Mouse (Mus musculus) thymus, adult 2 months (tissue): ENCODE data around the gene Agbl5. TPM values are rescaled to one million over a fixed set of nuclear protein-coding genes. Genes with fewer than 3 reads are reported as not detected.

Experiments
- DNase-seq: peaks from one replicate; pipeline ENCODE4 v3.0.0; 2021
- H3K27ac ChIP-seq: fragments of 200-500 bp; 2 replicates; pipeline ENCODE4 v1.5.1; 2012; ENCODE audit warnings: low read length, control low read depth; ENCODE audit not compliant: control insufficient read depth, insufficient read depth
- H3K27me3 ChIP-seq: fragments of 200-500 bp; 2 replicates; pipeline ENCODE4 v1.6.1; 2012; ENCODE audit warnings: mild to moderate bottlenecking, low read length, moderate library complexity, mixed read lengths; ENCODE audit not compliant: control insufficient read depth, insufficient read depth
- H3K36me3 ChIP-seq: fragments of 200-500 bp; 2 replicates; pipeline ENCODE4 v1.6.1; 2012; ENCODE audit warnings: mild to moderate bottlenecking, low read length, moderate library complexity; ENCODE audit not compliant: control insufficient read depth, insufficient read depth
- H3K4me1 ChIP-seq: fragments of 200-500 bp; replicated peaks from 2 replicates; pipeline ENCODE4 v1.6.1; 2012; ENCODE audit warnings: low read length; ENCODE audit not compliant: control insufficient read depth, insufficient read depth
- H3K4me3 ChIP-seq: fragments of 200-500 bp; 2 replicates; pipeline ENCODE4 v1.5.1; 2012; ENCODE audit warnings: mild to moderate bottlenecking, low read length, control low read depth, moderate library complexity; ENCODE audit not compliant: control insufficient read depth, insufficient read depth
- CTCF ChIP-seq: fragments of 200-500 bp; IDR thresholded peaks from 2 replicates; pipeline ENCODE4 v1.5.1; 2012; ENCODE audit warnings: mild to moderate bottlenecking, control low read depth, low read length, moderate library complexity, borderline replicate concordance; ENCODE audit not compliant: control insufficient read depth, poor library complexity, insufficient read depth; ENCODE audit errors: extremely low read depth
- POLR2A ChIP-seq: fragments of 200-500 bp; IDR thresholded peaks from 2 replicates; pipeline ENCODE4 v1.6.1; 2012; ENCODE audit warnings: mild to moderate bottlenecking, low read length, control low read depth, moderate library complexity; ENCODE audit not compliant: control insufficient read depth, poor library complexity, insufficient read depth; ENCODE audit errors: extremely low read depth
- WGBS: fragments of 180-500 bp; shearing (Covaris S2); methylation state at CpG from one replicate; pipeline ENCODE4 v1.1.7; 2018; 5-methylcytosine and 5-hydroxymethylcytosine counted together
- polyA plus RNA-seq: library from polyadenylated mRNA; depleted of rRNA; stranded (reverse); fragments of >200 nt; gene quantifications from 2 replicates; pipeline ENCODE4 v1.2.3, GENCODE M21; 2012

The Agbl5 gene
- polyA plus RNA-seq, 1 experiment, result 40.7 TPM

- TF ChIP-seq POLR2A, result no peak
- TF ChIP-seq CTCF, result no peak
- Histone ChIP-seq H3K27ac (no peak within 1 kb of the TSS), H3K27me3 (peaks cover 5% of the 10 kb centered on the region; the same call in 1 of the 2 replicates), H3K36me3 (no peaks in the 10 kb centered on the region), H3K4me3 (peak within 1 kb of the TSS; percentile 31; the same call in 1 of the 2 replicates), H3K4me1 (peaks cover 10% of the 10 kb centered on the region)
- DNase-seq, result peak; percentile 32
- 15% methylated on average over 44 of the region's 44 CpGs for WGBS
Measured at GRCm38 (mm10) chr5:30944956-30945781, 56.7 kb downstream of the Agbl5 start, which contains the start of gene Cgref1. Gene Cgref1, minus strand, starts transcription at chr5:30945591.

GRCm38 (mm10) chr5:30948620-30949019, 60.1 kb downstream of the Agbl5 start:
- H3K36me3 ChIP-seq, result peaks cover 2% of the 10 kb centered on the region; the same call in 1 of the 2 replicates
- no peak overlapping the region for H3K4me3 ChIP-seq
- 66% methylated on average over 5 of the region's 5 CpGs for WGBS
- TF ChIP-seq CTCF, result no peak
- no peak for TF ChIP-seq POLR2A
- DNase-seq, result no peak
- H3K27ac ChIP-seq, result no peak overlapping the region
- H3K4me1 ChIP-seq, result peaks cover 15% of the 10 kb centered on the region
- H3K27me3 ChIP-seq, result peaks cover 5% of the 10 kb centered on the region; the same call in 1 of the 2 replicates

- peak overlapping the region; percentile 76 for H3K4me3 ChIP-seq
- H3K4me1 ChIP-seq, result peaks cover 15% of the 10 kb centered on the region
- WGBS, result under 1% methylated on average over 31 of the region's 31 CpGs
- TF ChIP-seq POLR2A (peak; percentile 43; the same call in 1 of the 2 replicates), CTCF (no peak)
- peaks cover 14% of the 10 kb centered on the region for H3K36me3 ChIP-seq
- DNase-seq, result peak; percentile 95
- peaks cover 5% of the 10 kb centered on the region; the same call in 1 of the 2 replicates for H3K27me3 ChIP-seq
- H3K27ac ChIP-seq, result no peak overlapping the region
Measured at GRCm38 (mm10) chr5:30949654-30950326, 61.3 kb downstream of the Agbl5 start.

DNA sequence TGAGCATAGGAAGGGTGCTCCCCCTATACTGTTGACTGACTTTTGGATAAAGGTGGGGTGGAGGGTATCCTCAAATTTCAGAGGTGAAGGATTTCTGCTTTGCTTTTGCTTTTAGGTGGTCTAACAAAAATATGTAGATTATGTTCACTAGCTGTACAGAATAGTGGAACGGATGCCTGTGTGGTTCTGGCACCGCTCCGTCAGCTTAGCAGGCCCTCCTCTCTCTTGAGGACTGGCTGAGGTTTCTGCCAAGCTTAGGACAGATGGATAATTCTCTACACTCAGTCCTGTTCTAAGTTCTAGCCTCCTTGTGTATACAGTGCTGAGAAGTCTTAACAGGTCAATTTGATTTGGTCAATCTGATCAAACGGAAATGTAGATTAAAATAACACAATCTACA, 62.0 kb downstream of the Agbl5 start:
- TF ChIP-seq CTCF, result no peak
- no peak for TF ChIP-seq POLR2A
- Histone ChIP-seq H3K4me1 (peaks cover 12% of the 10 kb centered on the region), H3K27me3 (no peaks in the 10 kb centered on the region; the same call in 1 of the 2 replicates), H3K4me3 (peak overlapping the region; percentile 76), H3K27ac (no peak overlapping the region), H3K36me3 (peaks cover 21% of the 10 kb centered on the region)
- no peak for DNase-seq
- WGBS, result 92% methylated on average over 4 of the region's 4 CpGs

- Histone ChIP-seq H3K27me3 (no peaks in the 10 kb centered on the region), H3K4me1 (peaks cover 12% of the 10 kb centered on the region), H3K27ac (no peak overlapping the region), H3K36me3 (peaks cover 25% of the 10 kb centered on the region), H3K4me3 (no peak overlapping the region)
- WGBS, result 100% methylated on average over 2 of the region's 2 CpGs
- no peak for TF ChIP-seq CTCF
- TF ChIP-seq POLR2A, result no peak
- DNase-seq, result no peak
Measured at GRCm38 (mm10) chr5:30950922-30951321, 62.4 kb downstream of the Agbl5 start.

DNA sequence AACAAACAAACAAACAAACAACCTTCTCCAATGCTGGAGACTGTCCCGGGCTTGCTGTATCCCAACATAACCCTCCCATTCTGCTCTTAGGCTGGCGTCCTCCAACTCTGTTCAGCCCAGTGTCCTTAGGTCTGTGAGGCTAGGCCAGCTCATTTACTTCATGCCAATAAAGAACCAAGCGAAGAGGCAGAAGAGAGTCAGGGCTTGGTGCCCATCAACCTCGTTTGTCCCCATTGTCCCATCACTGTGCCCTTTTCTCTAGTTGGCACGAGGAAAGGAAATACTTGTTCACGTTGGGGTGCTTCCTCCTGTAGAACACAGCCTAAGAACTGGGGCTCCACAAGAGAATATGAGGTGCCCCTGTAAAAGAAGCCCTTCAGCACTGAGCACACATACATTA, 63.2 kb downstream of the Agbl5 start:
- Histone ChIP-seq H3K4me1 (peaks cover 12% of the 10 kb centered on the region), H3K27me3 (no peaks in the 10 kb centered on the region), H3K4me3 (no peak overlapping the region), H3K36me3 (peaks cover 25% of the 10 kb centered on the region), H3K27ac (no peak overlapping the region)
- 94% methylated on average over 6 of the region's 6 CpGs for WGBS
- no peak for TF ChIP-seq POLR2A
- no peak for TF ChIP-seq CTCF
- DNase-seq, result no peak
